Mouse (Mus musculus) stomach, embryonic 16.5 days (tissue): ENCODE measurements at regions not wholly inside any gene's neighbourhood (a gene's known extent, or its start where the extent isn't known, plus 50 kb on each side); places are given as distances from the start of the nearest gene placed in this dataset.

Experiments used
- ATAC-seq: fragments of 200-750 bp; cut with Nextera tagmentation; 2 replicates; pipeline ENCODE4 v1.8.0; 2017; ENCODE audit warnings: moderate number of reproducible peaks, moderate TSS enrichment; ENCODE audit not compliant: insufficient read depth, low FRiP score
- H3K27ac ChIP-seq: fragments of 300-500 bp; sonication (generic); 2 replicates; pipeline ENCODE4 v1.5.1; 2014; ENCODE audit warnings: low read length
- H3K27me3 ChIP-seq: fragments of 300-500 bp; sonication (generic); 2 replicates; pipeline ENCODE4 v1.6.1; 2014; ENCODE audit warnings: low read length, control low read depth, mixed read lengths; ENCODE audit not compliant: control insufficient read depth, insufficient read depth
- H3K36me3 ChIP-seq: fragments of 300-500 bp; sonication (generic); 2 replicates; pipeline ENCODE4 v1.6.1; 2014; ENCODE audit warnings: low read length; ENCODE audit not compliant: control insufficient read depth, insufficient read depth
- H3K4me1 ChIP-seq: fragments of 300-500 bp; sonication (generic); 2 replicates; pipeline ENCODE4 v1.6.1; 2014; ENCODE audit warnings: low read length, control low read depth, mixed read lengths; ENCODE audit not compliant: control insufficient read depth, insufficient read depth
- H3K4me2 ChIP-seq: fragments of 300-500 bp; sonication (generic); 2 replicates; pipeline ENCODE4 v1.6.1; 2014; ENCODE audit warnings: low read depth, low read length, mixed read lengths
- H3K4me3 ChIP-seq: fragments of 300-500 bp; sonication (generic); replicated peaks from 2 replicates; pipeline ENCODE4 v1.5.1; 2014; ENCODE audit warnings: mild to moderate bottlenecking, low read length
- H3K9ac ChIP-seq: fragments of 300-500 bp; sonication (generic); 2 replicates; pipeline ENCODE4 v1.6.1; 2014; ENCODE audit warnings: low read length
- H3K9me3 ChIP-seq: fragments of 300-500 bp; sonication (generic); replicated peaks from 2 replicates; pipeline ENCODE4 v1.6.1; 2016; ENCODE audit warnings: low read length, control low read depth; ENCODE audit not compliant: control insufficient read depth
- WGBS: fragments of 180-500 bp; shearing (Covaris S2); extraction: QIAGEN DNeasy Blood & Tissue Kit; methylation state at CpG from one replicate; pipeline ENCODE4 v1.1.7; 2014; 5-methylcytosine and 5-hydroxymethylcytosine counted together

- Histone ChIP-seq H3K9me3 (no peaks in the 10 kb centered on the region), H3K4me2 (no peak overlapping the region), H3K27ac (peak overlapping the region; percentile 48; the same call in 1 of the 2 replicates), H3K9ac (no peak overlapping the region), H3K4me3 (no peak overlapping the region), H3K36me3 (no peaks in the 10 kb centered on the region), H3K4me1 (peaks cover 28% of the 10 kb centered on the region), H3K27me3 (no peaks in the 10 kb centered on the region)
- no peak for ATAC-seq
- 77% methylated on average over 6 of the region's 6 CpGs for WGBS
These were observed 111.7 kb upstream of the Klf14 start for GRCm38 (mm10) chr6:31070537-31070936.

GRCm38 (mm10) chr6:31070966-31071365 lies 112.1 kb upstream of the Klf14 start:
- no peak for ATAC-seq
- 76% methylated on average over 9 of the region's 9 CpGs for WGBS
- Histone ChIP-seq H3K9me3 (no peaks in the 10 kb centered on the region), H3K27me3 (no peaks in the 10 kb centered on the region), H3K4me3 (no peak overlapping the region), H3K27ac (peak overlapping the region; percentile 48; the same call in 1 of the 2 replicates), H3K9ac (no peak overlapping the region), H3K36me3 (no peaks in the 10 kb centered on the region), H3K4me1 (peaks cover 31% of the 10 kb centered on the region), H3K4me2 (no peak overlapping the region)

GRCm38 (mm10) chr6:31072072-31072471 lies 113.2 kb upstream of the Klf14 start:
- Histone ChIP-seq H3K4me3 (no peak overlapping the region), H3K36me3 (no peaks in the 10 kb centered on the region), H3K27ac (no peak overlapping the region), H3K9ac (no peak overlapping the region), H3K4me2 (no peak overlapping the region), H3K27me3 (no peaks in the 10 kb centered on the region), H3K9me3 (no peaks in the 10 kb centered on the region), H3K4me1 (peaks cover 42% of the 10 kb centered on the region)
- 88% methylated on average over 7 of the region's 7 CpGs for WGBS
- ATAC-seq = no peak

- no peak overlapping the region for H3K9ac ChIP-seq
- H3K27ac ChIP-seq = no peak overlapping the region
- H3K4me2 ChIP-seq = no peak overlapping the region
- no peaks in the 10 kb centered on the region for H3K36me3 ChIP-seq
- WGBS = 52% methylated on average over 5 of the region's 5 CpGs
- H3K9me3 ChIP-seq = no peaks in the 10 kb centered on the region
- no peaks in the 10 kb centered on the region for H3K27me3 ChIP-seq
- H3K4me1 ChIP-seq = peaks cover 46% of the 10 kb centered on the region
- no peak for ATAC-seq
- no peak overlapping the region for H3K4me3 ChIP-seq
These were observed 113.7 kb upstream of the Klf14 start for GRCm38 (mm10) chr6:31072559-31072958.

- ATAC-seq = no peak
- Histone ChIP-seq H3K9me3 (no peaks in the 10 kb centered on the region), H3K36me3 (no peaks in the 10 kb centered on the region), H3K4me1 (peaks cover 47% of the 10 kb centered on the region), H3K27me3 (no peaks in the 10 kb centered on the region), H3K4me2 (no peak overlapping the region), H3K9ac (no peak overlapping the region), H3K27ac (no peak overlapping the region), H3K4me3 (no peak overlapping the region)
- WGBS = 82% methylated on average over 8 of the region's 8 CpGs
These were observed 114.5 kb upstream of the Klf14 start for GRCm38 (mm10) chr6:31073338-31073737.

- H3K36me3 ChIP-seq = no peaks in the 10 kb centered on the region
- no peak for ATAC-seq
- WGBS = 29% methylated on average over 9 of the region's 9 CpGs
These were observed 115.5 kb upstream of the Klf14 start for GRCm38 (mm10) chr6:31074394-31074793.

GRCm38 (mm10) chr6:31075209-31075571 lies 116.3 kb upstream of the Klf14 start:
- H3K27ac ChIP-seq = peak overlapping the region; percentile 30
- H3K27me3 ChIP-seq = no peaks in the 10 kb centered on the region
- no peaks in the 10 kb centered on the region for H3K9me3 ChIP-seq
- no peak overlapping the region; the same call in 1 of the 2 replicates for H3K9ac ChIP-seq
- no peak for ATAC-seq
- no peak overlapping the region for H3K4me3 ChIP-seq
- no peaks in the 10 kb centered on the region for H3K36me3 ChIP-seq
- peaks cover 47% of the 10 kb centered on the region for H3K4me1 ChIP-seq
- no peak overlapping the region for H3K4me2 ChIP-seq
- 42% methylated on average over 2 of the region's 2 CpGs for WGBS

More at GRCm38 (mm10) chr6:31074394-31074793, 115.5 kb upstream of the Klf14 start:
- no peaks in the 10 kb centered on the region for H3K9me3 ChIP-seq
- H3K9ac ChIP-seq = peak overlapping the region; percentile 18; the same call in 1 of the 2 replicates
- H3K4me2 ChIP-seq = no peak overlapping the region
- peak overlapping the region; percentile 30 for H3K27ac ChIP-seq
- no peak overlapping the region for H3K4me3 ChIP-seq
- H3K4me1 ChIP-seq = peaks cover 47% of the 10 kb centered on the region
- H3K27me3 ChIP-seq = no peaks in the 10 kb centered on the region

- peak; percentile 73 for ATAC-seq
- Histone ChIP-seq H3K27me3 (no peaks in the 10 kb centered on the region), H3K9me3 (no peaks in the 10 kb centered on the region), H3K9ac (no peak overlapping the region), H3K4me3 (no peak overlapping the region), H3K4me1 (peaks cover 44% of the 10 kb centered on the region), H3K27ac (peak overlapping the region; percentile 40), H3K4me2 (0 out of 2 replicates have a peak overlapping the region, but pooled peaks have one; percentile 26), H3K36me3 (no peaks in the 10 kb centered on the region)
- WGBS = 18% methylated on average over 13 of the region's 13 CpGs
These were observed 116.9 kb upstream of the Klf14 start for GRCm38 (mm10) chr6:31075572-31076477.

GRCm38 (mm10) chr6:31076478-31076834 lies 117.6 kb upstream of the Klf14 start:
- no peaks in the 10 kb centered on the region for H3K9me3 ChIP-seq
- no peak overlapping the region for H3K4me3 ChIP-seq
- no peaks in the 10 kb centered on the region for H3K36me3 ChIP-seq
- H3K27ac ChIP-seq = no peak overlapping the region
- no peak for ATAC-seq
- H3K4me1 ChIP-seq = peaks cover 44% of the 10 kb centered on the region
- H3K27me3 ChIP-seq = no peaks in the 10 kb centered on the region
- WGBS = 72% methylated on average over 6 of the region's 6 CpGs
- H3K4me2 ChIP-seq = no peak overlapping the region
- 0 out of 2 replicates have a peak overlapping the region, but pooled peaks have one; percentile 23 for H3K9ac ChIP-seq
